Mouse (Mus musculus) adrenal gland, postnatal 4 days (tissue): Measurements from ENCODE around the gene Pou3f3. TPM values are rescaled to one million over a fixed set of nuclear protein-coding genes. Genes with fewer than 3 reads are reported as not detected.

Source experiments
- DNase-seq, 2 experiments: peaks; one replicate each; pipeline ENCODE4 v3.0.0; 2021 to 2022; ENCODE audit warnings: low spot score in 2 of 2, mixed read lengths in 2 of 2
- total RNA-seq, 2 experiments: library from RNA; stranded (reverse); gene quantifications; 2 replicates each; pipeline ENCODE4 v1.2.3; 2021

The Pou3f3 gene
- total RNA-seq, 2 experiments from 2014 or later = 0.68 to 6.3 TPM

DNA sequence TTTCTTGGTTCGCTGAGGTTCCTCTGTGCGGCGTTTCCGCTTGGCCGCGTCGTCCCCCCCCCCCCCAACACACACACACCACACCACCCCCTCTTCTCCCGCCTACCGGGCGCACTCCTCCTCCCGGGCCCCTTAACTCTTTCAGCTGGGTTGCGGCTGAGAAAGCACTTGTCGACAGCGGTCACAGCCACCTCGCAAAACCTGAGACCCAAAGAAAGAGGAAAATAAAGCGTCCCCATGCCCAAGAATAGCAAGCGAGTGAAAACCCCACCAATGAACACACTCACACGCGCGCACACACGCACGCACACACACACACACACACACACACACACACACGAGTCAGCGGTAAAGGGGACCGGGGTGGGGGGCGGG, 1.3 kb upstream of the Pou3f3 start:
- no peak for DNase-seq

DNA sequence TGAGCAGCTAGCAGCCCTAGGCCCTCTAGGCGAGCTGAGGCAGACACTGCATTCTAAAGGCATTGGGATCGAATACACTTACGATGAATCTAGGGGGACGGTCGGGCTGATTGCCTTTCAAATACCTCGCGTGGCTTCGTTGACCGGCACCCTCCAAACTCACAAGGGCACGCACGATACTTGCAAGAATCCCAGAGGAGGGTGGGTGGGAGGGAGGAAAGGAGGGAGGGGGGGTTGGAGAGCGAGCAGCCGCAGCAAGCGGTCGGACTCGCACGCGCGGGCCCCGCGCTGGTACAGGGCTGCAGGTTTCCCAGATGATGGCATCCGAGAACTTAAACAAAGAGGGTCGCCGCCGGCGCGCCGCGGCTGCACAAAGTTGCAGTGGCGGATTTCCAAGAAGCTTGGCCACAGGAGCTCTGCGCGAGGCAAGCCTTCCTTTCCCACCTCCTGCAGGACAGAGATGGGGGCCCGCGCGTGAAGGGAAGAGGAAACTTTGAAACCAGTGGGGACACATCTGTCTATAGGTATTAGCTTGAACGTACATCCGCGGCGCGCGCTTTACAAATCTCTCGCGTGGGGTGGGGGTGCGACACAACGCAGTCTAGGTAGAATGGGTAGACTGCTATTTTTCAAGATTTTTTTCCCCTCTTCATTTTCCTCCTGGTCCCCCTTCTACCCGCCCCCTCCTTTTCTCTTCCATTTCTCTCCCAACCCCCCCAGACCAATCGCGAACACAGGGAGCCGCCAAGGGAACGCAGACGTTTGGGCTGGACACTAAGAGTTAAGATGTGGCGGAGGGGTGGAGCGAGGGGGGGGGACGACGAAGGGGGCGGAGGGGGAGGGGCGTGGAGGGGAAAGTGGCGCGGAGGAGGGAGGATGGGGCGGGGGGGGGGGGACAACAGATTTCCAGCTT, 647 bp upstream of the Pou3f3 start:
- no peak for DNase-seq

DNA sequence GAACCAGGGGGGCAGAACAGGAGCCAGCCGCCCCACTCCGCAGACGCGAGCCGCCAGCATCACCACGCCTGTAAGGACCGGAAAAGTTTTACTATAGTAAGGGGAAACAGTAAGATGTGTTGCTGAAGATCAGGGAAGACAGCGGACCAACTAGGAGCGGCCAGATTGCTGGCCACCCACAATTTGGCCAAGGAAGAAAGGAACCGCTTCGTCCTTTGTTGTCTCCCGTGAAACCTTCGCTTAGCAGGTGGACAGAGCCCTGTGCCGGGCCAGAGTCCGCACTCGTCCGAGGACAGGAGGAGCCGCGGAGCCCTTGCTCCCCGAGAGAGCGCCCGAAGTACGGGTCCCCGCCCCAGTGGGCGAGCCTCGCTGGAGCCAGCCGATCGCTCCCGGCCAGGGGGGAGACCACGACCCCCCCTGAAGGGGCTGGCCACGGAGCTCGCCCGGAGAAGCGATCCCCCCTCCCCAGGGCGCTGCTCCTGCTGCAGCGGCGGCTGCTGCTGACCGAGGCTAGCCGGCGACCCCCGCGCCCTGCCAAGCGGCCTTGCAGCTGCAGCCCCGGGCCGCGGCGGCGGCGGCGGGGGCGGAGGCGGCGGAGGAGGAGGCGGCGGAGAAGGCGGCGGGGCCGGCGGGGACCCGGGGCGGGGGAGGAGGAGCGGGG, 933 bp downstream of the Pou3f3 start:
- no peak for DNase-seq

DNA sequence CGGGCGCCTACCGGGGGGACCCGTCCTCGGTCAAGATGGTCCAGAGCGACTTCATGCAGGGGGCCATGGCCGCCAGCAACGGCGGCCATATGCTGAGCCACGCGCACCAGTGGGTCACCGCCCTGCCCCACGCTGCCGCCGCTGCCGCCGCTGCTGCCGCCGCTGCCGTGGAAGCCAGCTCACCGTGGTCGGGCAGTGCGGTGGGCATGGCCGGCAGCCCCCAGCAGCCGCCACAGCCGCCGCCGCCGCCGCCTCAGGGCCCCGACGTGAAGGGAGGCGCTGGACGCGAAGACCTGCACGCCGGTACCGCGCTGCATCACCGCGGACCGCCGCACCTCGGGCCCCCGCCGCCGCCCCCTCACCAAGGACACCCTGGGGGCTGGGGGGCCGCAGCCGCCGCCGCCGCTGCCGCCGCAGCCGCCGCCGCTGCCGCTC, 1.8 kb downstream of the Pou3f3 start:
- no peak for DNase-seq

DNA sequence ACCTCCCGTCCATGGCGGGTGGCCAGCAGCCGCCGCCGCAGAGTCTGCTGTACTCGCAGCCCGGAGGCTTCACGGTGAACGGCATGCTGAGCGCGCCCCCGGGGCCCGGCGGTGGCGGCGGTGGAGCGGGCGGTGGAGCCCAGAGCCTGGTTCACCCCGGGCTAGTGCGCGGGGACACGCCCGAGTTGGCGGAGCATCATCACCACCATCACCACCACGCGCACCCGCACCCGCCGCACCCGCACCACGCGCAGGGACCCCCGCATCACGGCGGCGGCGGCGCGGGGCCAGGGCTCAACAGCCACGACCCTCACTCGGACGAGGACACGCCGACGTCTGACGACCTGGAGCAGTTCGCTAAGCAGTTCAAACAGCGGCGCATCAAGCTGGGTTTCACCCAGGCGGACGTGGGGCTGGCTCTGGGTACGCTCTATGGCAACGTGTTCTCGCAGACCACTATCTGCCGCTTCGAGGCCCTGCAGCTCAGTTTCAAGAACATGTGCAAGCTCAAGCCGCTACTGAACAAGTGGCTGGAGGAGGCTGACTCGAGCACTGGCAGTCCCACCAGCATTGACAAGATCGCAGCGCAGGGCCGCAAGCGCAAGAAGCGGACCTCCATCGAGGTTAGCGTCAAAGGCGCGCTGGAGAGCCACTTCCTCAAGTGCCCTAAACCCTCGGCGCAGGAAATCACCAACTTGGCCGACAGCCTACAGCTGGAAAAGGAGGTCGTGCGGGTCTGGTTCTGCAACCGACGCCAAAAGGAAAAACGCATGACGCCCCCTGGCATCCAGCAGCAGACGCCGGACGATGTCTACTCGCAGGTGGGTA, 2.4 kb downstream of the Pou3f3 start:
- DNase-seq = no peak

DNA sequence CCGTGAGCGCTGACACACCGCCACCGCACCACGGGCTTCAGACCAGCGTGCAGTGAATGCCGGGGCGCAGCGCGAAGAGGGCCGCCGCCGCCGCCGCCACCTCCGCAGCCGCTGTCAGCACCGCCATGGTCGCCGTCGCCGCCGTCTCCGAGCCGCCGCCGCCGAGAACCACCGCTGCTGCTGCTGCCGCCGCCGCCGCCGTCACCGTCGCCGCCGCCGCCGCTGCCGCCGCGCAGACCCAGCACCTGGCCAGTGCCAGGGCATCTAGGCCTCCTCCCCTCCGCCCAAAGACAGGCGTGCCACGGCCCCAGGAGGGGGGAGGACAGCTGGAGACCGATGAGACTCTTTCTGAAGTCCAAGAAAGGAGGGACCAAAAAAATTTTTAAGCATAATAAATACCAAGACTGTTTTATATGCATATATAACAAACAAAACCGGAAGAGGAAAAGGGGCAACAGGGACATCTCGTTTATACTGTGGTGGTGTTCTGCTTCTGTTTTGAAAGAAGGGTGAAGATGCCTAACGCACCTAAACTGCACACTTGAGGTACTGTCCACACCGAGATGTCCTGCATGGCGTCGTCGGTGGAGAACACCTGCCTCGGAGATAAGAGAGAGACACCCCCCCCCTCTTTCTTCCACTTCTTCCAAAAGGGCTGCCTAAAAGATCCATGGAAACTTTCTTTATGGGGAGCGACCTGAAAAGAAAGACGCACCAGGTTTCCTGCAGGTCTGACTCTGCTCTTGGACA, 3.2 kb downstream of the Pou3f3 start:
- no peak for DNase-seq

DNA sequence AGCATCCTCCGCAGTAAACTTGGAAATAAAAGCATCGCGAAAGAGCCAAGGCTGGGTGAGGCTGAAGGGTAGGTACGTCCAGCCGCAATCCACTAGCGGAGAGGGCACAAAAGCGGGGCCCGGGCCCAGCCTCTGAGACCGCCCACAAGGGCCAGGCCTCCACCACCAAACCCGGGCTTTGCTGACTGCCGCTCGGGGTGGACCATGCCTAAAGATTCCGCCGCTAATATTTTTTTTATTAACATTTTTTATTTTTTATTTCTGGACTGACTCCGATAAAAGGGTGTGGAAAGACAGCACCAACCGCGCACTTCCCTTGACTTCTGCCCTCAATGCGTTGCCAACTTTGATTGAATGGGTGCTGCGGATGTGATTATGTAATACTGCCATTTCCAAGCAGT, 3.9 kb downstream of the Pou3f3 start:
- no peak for DNase-seq

DNA sequence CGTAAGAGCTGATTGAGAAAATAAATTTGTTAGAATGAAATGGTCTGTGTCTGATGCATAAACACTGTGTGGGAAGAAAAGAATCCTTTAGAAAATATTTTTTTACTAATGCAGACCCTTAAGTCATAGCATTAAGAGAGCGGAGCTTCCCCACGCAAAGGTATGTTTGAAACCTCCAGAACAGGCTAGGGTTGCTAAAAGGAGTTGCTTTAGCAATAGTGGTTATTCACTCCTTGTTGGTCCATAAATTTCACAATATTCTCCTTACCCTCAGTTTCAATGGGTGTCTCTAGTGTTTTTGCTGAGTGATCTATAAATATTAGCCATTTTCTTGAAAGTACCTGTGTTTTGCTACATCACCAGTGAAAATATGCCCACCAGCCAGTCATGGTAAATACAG, 4.6 kb downstream of the Pou3f3 start:
- no peak for DNase-seq

DNA sequence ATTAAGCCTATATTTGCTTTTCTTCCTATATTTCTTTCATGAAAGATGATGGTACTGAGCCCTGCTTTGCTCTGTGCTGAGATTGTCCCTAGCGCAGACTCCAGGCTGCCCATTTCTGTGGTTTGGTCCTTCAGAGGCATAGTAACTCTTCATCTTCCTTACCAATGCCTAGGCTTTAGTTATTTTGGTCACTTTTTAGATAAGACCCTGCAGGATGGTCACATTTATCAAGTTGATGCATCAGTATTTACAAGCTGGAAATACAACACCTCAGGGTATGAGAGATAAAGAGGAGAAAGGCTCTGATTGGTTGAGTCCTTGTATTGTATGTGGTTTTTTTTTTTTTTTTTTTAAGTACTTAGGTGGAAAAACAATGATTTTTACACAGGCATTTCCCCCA, 5.2 kb downstream of the Pou3f3 start:
- DNase-seq = no peak

DNA sequence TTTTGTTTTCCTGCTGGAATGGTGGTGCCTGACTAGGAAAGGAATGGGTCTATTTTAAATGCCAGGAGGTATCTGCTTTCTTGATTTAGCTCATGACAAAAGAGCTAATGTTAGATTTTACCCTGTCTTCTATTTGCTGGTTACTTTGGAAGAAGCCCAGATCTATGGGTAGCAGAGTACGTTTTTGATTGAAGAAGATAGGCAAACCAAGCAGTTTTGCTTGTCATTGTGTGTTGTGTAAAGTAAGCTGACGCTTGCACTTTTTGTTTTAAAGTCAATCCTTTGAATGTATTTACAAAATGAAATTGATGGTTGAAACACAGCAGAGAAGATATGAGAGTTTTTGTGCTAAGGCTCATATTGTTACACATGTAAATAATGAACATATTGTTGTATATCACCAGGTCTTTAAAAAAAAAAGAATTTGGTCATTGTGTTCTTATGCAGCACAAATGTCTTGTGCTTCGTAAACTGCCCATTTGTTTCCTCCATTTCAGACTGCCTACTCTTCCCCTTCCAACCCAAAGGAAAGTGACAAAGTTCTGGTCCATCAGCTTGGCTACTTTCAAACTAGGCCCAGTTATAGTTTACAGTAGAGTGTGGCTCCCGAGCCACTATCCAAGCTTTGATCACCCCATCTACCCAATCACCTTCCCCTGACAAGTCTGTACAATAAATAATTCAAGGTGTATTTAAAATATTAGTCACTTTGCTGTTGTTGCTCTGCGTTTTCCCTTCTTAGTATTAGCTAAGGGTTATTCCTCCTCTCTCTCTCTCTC, 6.5 kb downstream of the Pou3f3 start:
- no peak for DNase-seq

DNA sequence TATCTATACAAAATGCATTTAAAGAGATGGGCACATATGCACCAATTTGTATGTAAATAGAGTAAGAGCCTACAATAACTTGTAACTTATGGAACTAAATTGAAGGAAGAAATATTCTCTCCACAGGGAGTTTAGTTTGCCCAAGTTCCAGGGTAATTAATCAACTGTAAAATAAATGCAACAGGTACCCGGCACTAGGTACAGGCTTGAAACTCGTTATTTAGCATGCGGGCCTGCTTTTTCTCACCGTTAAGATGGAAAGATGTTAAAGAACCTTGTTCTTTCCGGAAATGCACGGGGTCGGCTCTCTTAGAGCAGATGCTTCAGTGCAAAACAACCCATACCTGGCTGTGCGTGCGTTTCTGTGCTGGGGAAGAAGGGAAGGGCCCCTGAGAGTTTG, 7.4 kb downstream of the Pou3f3 start:
- no peak for DNase-seq

DNA sequence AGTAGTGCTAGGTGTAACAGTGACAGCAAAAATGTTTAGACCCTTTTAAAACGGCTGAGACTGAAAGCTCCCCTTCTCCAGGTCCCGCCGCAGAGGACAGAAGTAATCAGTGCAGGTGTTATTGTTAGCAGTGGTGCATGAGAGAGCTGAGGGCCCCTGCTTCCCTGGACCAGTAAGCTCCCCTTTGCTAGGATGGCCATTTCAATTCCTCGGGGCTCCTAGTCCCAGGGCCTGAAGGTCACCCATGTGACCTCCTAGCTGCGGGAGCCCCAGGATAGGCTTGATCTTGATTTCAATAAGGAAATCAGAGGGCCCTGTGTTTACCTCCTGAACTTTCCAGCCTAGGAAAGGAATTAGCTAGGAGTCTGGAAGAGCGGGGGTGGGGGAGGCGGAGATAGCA, 7.9 kb downstream of the Pou3f3 start:
- no peak for DNase-seq

DNA sequence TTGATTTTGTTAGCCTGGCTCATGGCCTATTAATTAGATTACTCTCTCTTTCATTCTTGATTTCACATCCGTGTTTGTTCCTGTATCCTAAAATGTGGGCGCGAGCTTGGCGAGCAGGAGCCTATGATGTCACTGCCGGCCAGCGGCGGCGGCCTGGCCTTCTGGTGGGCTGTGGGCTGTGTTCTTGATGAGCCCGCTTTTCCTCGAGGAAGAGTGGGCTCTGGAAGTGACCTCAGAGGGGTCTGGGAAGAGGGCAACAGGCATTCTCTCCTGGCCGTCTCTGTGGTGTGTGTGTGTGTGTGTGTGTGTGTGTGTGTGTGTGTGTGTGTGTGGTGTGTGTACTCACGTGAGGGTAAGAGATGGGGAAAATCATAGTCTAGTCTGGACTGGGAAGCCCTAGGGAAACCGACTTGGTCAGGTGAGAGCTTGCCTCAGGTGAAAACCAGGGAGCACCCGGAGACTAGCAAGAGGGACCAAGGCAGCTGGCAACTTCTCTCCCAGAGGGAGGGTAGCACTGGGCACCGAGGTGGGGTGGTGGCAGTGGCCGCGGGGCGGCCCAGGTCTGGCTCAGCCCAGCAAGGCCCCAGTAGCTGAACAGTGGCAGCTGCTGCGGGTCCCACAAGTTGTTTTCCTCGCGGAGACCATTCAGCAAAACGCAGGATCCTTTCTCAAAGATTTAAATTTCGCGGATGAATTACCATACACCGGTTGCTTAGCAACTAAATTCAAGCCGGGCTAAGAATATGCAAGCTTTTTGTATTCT, 8.5 kb downstream of the Pou3f3 start:
- no peak for DNase-seq

DNA sequence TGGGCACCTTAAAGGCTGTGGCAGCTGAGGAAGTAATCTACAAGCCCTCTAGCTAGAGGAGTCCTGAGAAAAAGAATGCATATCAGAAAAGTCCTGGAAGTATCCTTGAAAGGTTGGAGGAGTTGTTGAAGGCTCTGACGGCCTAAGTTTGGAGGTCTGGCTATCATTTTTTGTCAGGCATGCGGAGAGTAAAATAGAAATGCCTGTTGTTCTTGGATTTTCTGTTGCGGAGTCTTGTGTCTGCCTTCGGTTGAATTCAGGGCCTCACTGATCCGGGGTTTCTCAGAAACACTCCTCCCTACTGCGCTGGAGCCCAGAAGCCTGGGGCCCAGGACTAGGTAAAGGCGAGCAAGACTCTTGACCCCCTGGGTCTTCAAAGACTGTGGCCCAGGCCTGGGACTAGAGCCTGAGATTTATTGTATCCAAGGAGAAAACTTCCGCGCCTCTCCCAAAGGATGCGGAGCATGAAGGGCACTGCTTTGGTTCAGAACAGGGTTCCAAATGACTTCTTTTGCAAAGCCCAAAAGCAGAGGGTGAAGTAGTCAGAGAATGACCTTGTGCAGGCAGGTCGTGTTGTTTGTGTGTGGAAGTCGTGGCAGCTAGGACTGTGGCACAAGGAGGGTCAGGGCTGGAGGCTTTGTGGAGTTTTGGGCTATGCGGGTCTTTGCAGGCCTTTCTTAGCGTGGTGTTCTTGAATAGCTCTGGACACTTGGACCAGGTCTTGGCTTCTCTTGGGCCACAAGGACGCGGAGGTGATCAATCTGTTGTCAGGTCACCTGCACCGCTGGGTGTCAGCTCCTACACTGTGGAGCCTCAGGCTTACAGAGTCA, 9.6 kb downstream of the Pou3f3 start:
- no peak for DNase-seq

DNA sequence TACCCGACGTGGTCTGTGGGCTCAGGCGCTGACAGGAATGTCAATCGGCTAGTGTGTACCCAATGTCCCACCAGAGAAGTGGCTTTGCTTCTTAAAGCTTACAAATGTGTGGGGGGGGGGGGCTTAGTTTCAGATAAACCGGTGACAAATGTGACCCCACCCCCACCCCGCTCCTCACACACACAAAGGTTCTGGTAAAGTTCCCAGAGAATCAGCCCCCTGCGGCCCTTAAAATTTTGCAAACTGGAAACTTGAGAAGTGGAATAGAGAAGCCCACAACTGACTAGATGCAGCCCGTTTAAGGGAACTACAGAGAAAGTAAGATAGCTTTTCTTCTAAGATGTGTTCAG, 10.2 kb downstream of the Pou3f3 start:
- no peak for DNase-seq

DNA sequence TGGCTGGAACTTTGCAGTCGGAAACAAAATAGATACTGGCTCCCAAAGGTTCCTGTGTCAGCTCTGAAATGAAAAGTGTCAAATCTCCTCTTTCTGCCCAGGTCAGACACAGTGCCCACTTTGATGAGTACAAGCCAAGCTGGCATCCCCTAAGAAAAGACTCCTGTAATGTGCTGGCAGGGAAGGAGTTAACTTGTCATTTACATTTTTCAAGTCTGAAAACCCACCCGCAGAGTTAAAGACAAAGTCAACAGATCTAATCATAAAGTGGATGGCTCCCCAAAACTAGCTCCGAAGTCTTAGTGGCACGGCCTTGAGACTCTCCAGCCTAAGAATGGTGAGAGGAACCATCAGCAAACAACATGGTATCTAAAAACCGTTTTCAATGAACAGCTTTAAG, 11.6 kb downstream of the Pou3f3 start:
- no peak for DNase-seq

DNA sequence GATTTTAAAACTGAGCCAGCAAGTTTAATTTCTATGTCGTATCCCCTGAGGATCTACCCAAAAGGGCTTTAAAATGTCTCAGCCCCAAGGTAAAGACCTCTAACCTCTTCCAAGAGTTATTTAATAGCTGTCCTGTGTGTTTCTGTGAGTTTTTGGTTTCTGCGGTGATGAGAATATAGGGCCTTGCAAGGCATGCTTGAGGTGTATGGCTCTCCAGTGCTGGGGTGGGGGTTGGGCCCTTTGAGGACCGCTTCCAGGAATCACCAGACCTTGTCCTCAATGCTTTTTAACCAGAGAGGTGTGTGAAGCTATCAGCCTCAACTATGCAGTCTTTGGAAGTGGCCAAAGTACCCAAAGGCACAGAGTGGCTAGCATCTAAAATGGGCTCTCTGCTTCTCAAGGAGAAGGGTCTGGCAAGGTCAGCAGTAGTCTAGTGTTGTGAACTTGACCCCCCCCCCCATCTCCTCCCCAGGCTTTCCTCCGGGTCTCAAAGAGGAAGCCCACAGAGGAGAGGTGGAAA, 12.1 kb downstream of the Pou3f3 start:
- no peak for DNase-seq

DNA sequence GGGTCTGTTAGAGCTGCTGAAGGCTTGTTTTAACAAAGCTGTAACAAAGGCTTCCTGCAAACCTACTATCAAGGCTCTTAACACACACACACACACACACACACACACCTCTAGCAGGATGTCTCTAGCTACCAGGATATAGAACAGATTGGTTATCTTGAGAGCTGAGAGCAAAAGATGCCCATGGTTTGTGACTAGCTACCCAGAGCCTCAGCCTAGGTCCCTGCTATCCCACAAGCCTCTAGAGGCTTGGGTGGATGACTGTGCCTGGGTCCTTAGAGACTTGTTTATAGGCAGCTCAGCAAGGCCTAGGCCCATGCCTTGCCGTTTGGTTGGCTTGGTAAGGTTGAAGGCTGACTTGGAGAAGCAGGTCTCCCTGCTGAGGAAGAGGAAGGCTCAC, 13.5 kb downstream of the Pou3f3 start:
- no peak for DNase-seq
